Mouse (Mus musculus) liver, postnatal 0 days (tissue): ENCODE results near the gene Tulp1.

ENCODE experiments used
- CTCF ChIP-seq: sonication (generic); IDR thresholded peaks from 2 replicates; pipeline ENCODE4 v1.5.1; 2016; ENCODE audit warnings: antibody characterized with exemption, low read depth
- EP300 ChIP-seq: IDR thresholded peaks from 2 replicates; pipeline ENCODE4 v1.6.1; 2016; ENCODE audit warnings: antibody characterized with exemption, low read depth, mild to moderate bottlenecking

- TF ChIP-seq CTCF: no peak
- no peak for TF ChIP-seq EP300
These were observed 9.5 kb upstream of the Tulp1 start for GRCm38 (mm10) chr17:28374494-28374893.
